Mouse (Mus musculus) megakaryocyte, embryonic 14.5 days (primary cell): ENCODE measurements around the gene Ppp2r5d.

Source experiments
- FLI1 ChIP-seq: IDR thresholded peaks from 2 replicates; pipeline ENCODE4 v1.6.1; 2012; ENCODE audit warnings: low read length, inconsistent platforms, mixed read lengths
- GATA1 ChIP-seq: IDR thresholded peaks from 3 replicates; pipeline ENCODE4 v1.6.1; 2012; ENCODE audit warnings: mixed read lengths, low read length, inconsistent platforms, borderline replicate concordance

DNA sequence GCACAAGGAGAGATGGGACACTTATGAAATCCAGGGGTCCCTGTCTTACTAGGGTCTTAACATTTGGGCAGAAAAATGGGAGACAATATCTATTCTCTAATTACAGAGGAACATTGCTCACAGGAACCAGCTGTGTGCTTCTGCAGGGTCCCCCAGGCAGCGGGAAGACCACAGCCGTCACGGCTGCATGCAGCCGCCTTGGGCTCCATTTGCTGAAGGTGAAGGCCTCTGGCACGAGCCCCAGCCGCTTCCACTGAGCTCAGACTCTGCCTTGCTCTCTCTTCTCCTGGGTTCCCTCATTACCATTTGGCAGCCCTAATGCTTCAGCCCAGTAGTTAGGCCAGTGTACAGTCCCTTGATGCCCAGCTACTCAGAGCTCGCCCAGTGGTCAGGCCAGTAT lies 16.2 kb upstream of the Ppp2r5d start:
- no peak for TF ChIP-seq GATA1
- no peak for TF ChIP-seq FLI1
